Mouse (Mus musculus) liver, embryonic 13.5 days (tissue): Measurements from ENCODE around the gene Tcstv1. TPM values are rescaled to one million over a fixed set of nuclear protein-coding genes. Genes with fewer than 3 reads are reported as not detected.
"Not testable (repeated sequence)": the region's sequence is repeated elsewhere in the genome, so short reads cannot be mapped to it uniquely, and the experiment has no call there.

Experiments used
- ATAC-seq: fragments of 200-750 bp; cut with Nextera tagmentation; 2 replicates; pipeline ENCODE4 v1.8.0; 2017; ENCODE audit warnings: low read depth, mild to moderate bottlenecking, moderate number of reproducible peaks, moderate library complexity
- DNase-seq: peaks from one replicate; pipeline ENCODE4 v3.0.0; 2022
- H3K27ac ChIP-seq: fragments of 300-500 bp; sonication (generic); 2 replicates; pipeline ENCODE4 v1.5.1; 2015; ENCODE audit warnings: moderate library complexity, mild to moderate bottlenecking, inconsistent platforms
- H3K27me3 ChIP-seq: fragments of 300-500 bp; sonication (generic); 2 replicates; pipeline ENCODE4 v1.6.1; 2015; ENCODE audit warnings: mild to moderate bottlenecking, inconsistent platforms
- H3K36me3 ChIP-seq: fragments of 300-500 bp; sonication (generic); 2 replicates; pipeline ENCODE4 v1.6.1; 2015; ENCODE audit warnings: mild to moderate bottlenecking, inconsistent platforms
- H3K4me1 ChIP-seq: fragments of 300-500 bp; sonication (generic); replicated peaks from 2 replicates; pipeline ENCODE4 v1.6.1; 2015; ENCODE audit warnings: inconsistent platforms
- H3K4me2 ChIP-seq: fragments of 300-500 bp; sonication (generic); 2 replicates; pipeline ENCODE4 v1.6.1; 2015; ENCODE audit warnings: inconsistent platforms, mild to moderate bottlenecking, moderate library complexity
- H3K4me3 ChIP-seq: fragments of 300-500 bp; sonication (generic); replicated peaks from 2 replicates; pipeline ENCODE4 v1.5.1; 2015; ENCODE audit warnings: mild to moderate bottlenecking, inconsistent platforms
- H3K9ac ChIP-seq: fragments of 300-500 bp; sonication (generic); 2 replicates; pipeline ENCODE4 v1.6.1; 2015; ENCODE audit warnings: mild to moderate bottlenecking, inconsistent platforms
- H3K9me3 ChIP-seq: fragments of 300-500 bp; sonication (generic); replicated peaks from 2 replicates; pipeline ENCODE4 v1.6.1; 2016; ENCODE audit warnings: inconsistent platforms
- WGBS: fragments of 180-500 bp; shearing (Covaris S2); methylation state at CpG from one replicate; pipeline ENCODE4 v1.1.7; 2015; ENCODE audit not compliant: insufficient replicate concordance; 5-methylcytosine and 5-hydroxymethylcytosine counted together
- polyA plus RNA-seq: library from polyadenylated mRNA; unstranded; fragments of >200 nt; fragmentation: Nextera tagmentation; extraction: Ambion mirVana; gene quantifications from 2 replicates; pipeline ENCODE4 v1.2.1, GENCODE M21; 2015

The Tcstv1 gene
- polyA plus RNA-seq: not detected in 2 replicates

- not testable (repeated sequence) for H3K9me3 ChIP-seq, ATAC-seq, H3K4me1 ChIP-seq, H3K36me3 ChIP-seq, H3K9ac ChIP-seq, H3K4me2 ChIP-seq, H3K27me3 ChIP-seq, H3K4me3 ChIP-seq, DNase-seq, H3K27ac ChIP-seq
- WGBS: 47% methylated on average over 3 of the region's 3 CpGs
Measured at GRCm38 (mm10) chr13:119894685-119895084, at the start of gene Tcstv1. TSS of gene Tcstv1 (minus strand) at chr13:119894785.

GRCm38 (mm10) chr13:119929172-119929571 is 34.6 kb upstream of the Tcstv1 start, which contains the start of gene Gm21761:
TSS of gene Gm21761 (minus strand) at chr13:119929272.
- H3K4me2 ChIP-seq, H3K27ac ChIP-seq, H3K27me3 ChIP-seq, H3K9ac ChIP-seq, H3K36me3 ChIP-seq, H3K9me3 ChIP-seq, H3K4me3 ChIP-seq, H3K4me1 ChIP-seq, DNase-seq, ATAC-seq: not testable (repeated sequence)
- WGBS: no CpG with 5 or more reads among the region's 5 CpGs

- H3K9ac ChIP-seq, H3K27ac ChIP-seq, DNase-seq, H3K27me3 ChIP-seq, H3K4me1 ChIP-seq, ATAC-seq, H3K36me3 ChIP-seq, H3K4me3 ChIP-seq, H3K9me3 ChIP-seq, H3K4me2 ChIP-seq: not testable (repeated sequence)
- 61% methylated on average over 3 of the region's 3 CpGs for WGBS
Measured at GRCm38 (mm10) chr13:119924597-119925340, 30.2 kb upstream of the Tcstv1 start.

- not testable (repeated sequence) for H3K9ac ChIP-seq, ATAC-seq, H3K4me1 ChIP-seq, H3K27ac ChIP-seq, H3K36me3 ChIP-seq, H3K9me3 ChIP-seq, H3K4me3 ChIP-seq, DNase-seq, H3K4me2 ChIP-seq, H3K27me3 ChIP-seq
- 40% methylated on average over 4 of the region's 5 CpGs for WGBS
Measured at GRCm38 (mm10) chr13:119916966-119917722, 22.6 kb upstream of the Tcstv1 start.

DNA sequence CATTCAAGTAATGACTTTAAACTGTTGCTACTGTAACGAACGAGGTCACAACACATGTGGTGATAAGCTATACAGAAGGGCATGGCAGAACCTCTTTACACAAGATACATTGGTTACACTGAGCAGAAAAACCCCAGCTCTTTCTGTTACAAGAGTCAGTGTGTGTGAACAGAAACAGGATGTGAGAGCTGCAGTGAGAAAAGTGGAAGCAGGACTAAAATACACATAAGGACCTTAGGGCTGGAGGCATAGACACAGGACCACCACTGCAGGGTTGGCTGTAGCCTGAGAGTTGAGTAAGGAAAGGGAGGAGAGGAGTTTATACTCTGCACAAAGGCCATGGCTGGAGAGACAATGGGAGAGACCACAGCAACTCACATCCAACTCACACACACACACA is 21.9 kb upstream of the Tcstv1 start:
- not testable (repeated sequence) for H3K27ac ChIP-seq, DNase-seq, H3K9me3 ChIP-seq, H3K4me1 ChIP-seq, H3K27me3 ChIP-seq, H3K4me2 ChIP-seq, H3K4me3 ChIP-seq, H3K36me3 ChIP-seq, H3K9ac ChIP-seq, ATAC-seq
- 36% methylated on average over 2 of the region's 2 CpGs for WGBS

DNA sequence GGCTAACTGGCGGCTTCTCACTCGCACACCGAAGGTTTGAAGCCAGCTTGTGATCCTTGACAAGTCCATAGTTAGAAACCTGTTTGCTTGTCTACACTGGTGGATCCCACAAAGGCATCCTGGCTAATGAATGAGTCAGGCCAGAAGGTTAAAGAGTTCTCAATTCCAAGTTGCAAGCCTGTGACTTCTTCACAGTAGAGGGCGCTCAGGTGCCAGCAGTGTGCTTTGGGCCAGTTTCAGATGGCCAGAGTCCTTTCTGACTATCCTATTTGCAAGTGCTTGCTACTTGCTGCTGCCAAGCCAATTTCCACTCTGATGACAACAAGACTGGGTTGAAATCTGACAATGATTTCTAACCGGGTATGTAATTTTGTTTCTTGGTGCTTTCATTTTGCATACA is 4.0 kb upstream of the Tcstv1 start:
- H3K27me3 ChIP-seq, H3K4me3 ChIP-seq, DNase-seq, H3K27ac ChIP-seq, ATAC-seq, H3K4me2 ChIP-seq, H3K36me3 ChIP-seq, H3K9me3 ChIP-seq, H3K9ac ChIP-seq, H3K4me1 ChIP-seq: not testable (repeated sequence)
- WGBS: 31% methylated on average over 5 of the region's 5 CpGs

GRCm38 (mm10) chr13:119886896-119887295 is 7.7 kb downstream of the Tcstv1 start:
- not testable (repeated sequence) for H3K4me2 ChIP-seq

GRCm38 (mm10) chr13:119864395-119864999 is 30.1 kb downstream of the Tcstv1 start:
- H3K36me3 ChIP-seq, H3K9me3 ChIP-seq, H3K27me3 ChIP-seq, H3K9ac ChIP-seq, ATAC-seq, DNase-seq, H3K27ac ChIP-seq, H3K4me1 ChIP-seq, H3K4me2 ChIP-seq, H3K4me3 ChIP-seq: not testable (repeated sequence)
- WGBS: 40% methylated on average over 6 of the region's 7 CpGs

More at GRCm38 (mm10) chr13:119886896-119887295, 7.7 kb downstream of the Tcstv1 start:
- not testable (repeated sequence) for H3K4me1 ChIP-seq, H3K27ac ChIP-seq, H3K9ac ChIP-seq, H3K27me3 ChIP-seq, ATAC-seq, DNase-seq, H3K36me3 ChIP-seq, H3K4me3 ChIP-seq, H3K9me3 ChIP-seq
- 37% methylated on average over 4 of the region's 4 CpGs for WGBS

GRCm38 (mm10) chr13:119862399-119862798 is 32.2 kb downstream of the Tcstv1 start:
- H3K4me1 ChIP-seq, H3K9me3 ChIP-seq, H3K4me3 ChIP-seq, H3K9ac ChIP-seq, H3K36me3 ChIP-seq, H3K27me3 ChIP-seq, H3K27ac ChIP-seq, H3K4me2 ChIP-seq, ATAC-seq, DNase-seq: not testable (repeated sequence)
- no CpG with 5 or more reads among the region's 6 CpGs for WGBS
